Mouse (Mus musculus): Measurements from ENCODE around the gene Pelp1.

GRCm38 (mm10) chr11:70446756-70447155 lies 36.9 kb upstream of the Pelp1 start:
- TF ChIP-seq ZNF384 (IDR thresholded peaks at IDR 0.05; ENCODE audit: low read depth, low read length) (no peak), ZC3H11A (IDR thresholded peaks at IDR 0.05; ENCODE audit: borderline replicate concordance, low read depth, low read length) (no peak)
